Mouse (Mus musculus) heart, postnatal 4 days (tissue): ENCODE data around the gene Atad3a. TPM values are rescaled to one million over a fixed set of nuclear protein-coding genes. Genes with fewer than 3 reads are reported as not detected.
"Not testable (repeated sequence)": the region's sequence is repeated elsewhere in the genome, so short reads cannot be mapped to it uniquely, and the experiment has no call there.

ENCODE experiments used
- DNase-seq: peaks from one replicate; pipeline ENCODE4 v3.0.0; 2021
- total RNA-seq, 2 experiments: library from RNA; stranded (reverse); gene quantifications; 2 replicates each; pipeline ENCODE4 v1.2.3; 2021

Atad3a gene
- 10 to 100 TPM; 82.7 to 89.7 TPM for total RNA-seq

DNA sequence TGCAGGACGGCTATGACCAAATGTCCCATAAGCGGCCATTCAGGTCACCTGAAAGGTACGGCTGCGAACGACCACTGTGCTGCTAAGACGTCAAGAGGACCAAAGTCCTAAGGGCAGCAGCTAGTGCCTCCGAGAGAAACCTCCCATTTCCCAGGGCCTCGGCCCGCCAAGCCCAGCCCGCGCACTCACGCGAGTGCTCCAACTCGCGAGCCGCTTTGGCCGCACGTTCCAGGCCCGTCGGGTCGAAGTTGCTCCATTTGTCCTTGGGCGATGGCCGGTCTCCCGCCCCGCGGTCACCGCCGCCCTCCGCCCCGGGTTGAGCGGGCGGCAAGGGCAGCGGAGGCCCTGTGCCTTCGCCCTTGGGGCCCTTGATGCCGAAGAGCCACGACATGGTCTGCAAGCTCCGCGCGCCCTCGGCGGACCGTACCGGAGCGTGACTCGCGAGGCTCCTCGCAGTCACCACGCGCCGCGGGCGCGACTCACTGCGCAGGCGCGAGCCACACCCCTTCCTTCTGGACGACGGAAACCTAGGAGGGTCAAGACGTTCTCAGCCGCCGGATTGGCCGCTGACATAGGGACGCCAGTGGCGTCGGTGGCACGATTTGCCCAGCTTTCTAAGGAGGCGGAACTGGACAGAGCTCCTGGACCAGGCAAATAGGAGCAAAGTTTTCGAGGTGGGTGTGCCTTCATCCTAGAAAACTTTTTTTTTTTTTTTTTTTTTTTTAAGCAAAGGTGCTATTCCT, at the start of gene Atad3a:
Gene Atad3a, minus strand, starts transcription at position 481 of the 743 bp plus-strand sequence.
- peak; percentile 98 for DNase-seq

GRCm38 (mm10) chr4:155807841-155808240, 46.9 kb upstream of the Atad3a start:
- no peak for DNase-seq

- DNase-seq = peak; percentile 98
These were observed 42.6 kb upstream of the Atad3a start for GRCm38 (mm10) chr4:155803340-155804041.

- DNase-seq = no peak
These were observed 41.9 kb upstream of the Atad3a start, which contains the start of gene Mrpl20 for GRCm38 (mm10) chr4:155802741-155803339. Mrpl20 (plus strand) TSS chr4:155802878.

GRCm38 (mm10) chr4:155802075-155802474, 41.2 kb upstream of the Atad3a start:
- no peak for DNase-seq

- DNase-seq = no peak
These were observed 32.8 kb upstream of the Atad3a start for GRCm38 (mm10) chr4:155793730-155794129.

DNA sequence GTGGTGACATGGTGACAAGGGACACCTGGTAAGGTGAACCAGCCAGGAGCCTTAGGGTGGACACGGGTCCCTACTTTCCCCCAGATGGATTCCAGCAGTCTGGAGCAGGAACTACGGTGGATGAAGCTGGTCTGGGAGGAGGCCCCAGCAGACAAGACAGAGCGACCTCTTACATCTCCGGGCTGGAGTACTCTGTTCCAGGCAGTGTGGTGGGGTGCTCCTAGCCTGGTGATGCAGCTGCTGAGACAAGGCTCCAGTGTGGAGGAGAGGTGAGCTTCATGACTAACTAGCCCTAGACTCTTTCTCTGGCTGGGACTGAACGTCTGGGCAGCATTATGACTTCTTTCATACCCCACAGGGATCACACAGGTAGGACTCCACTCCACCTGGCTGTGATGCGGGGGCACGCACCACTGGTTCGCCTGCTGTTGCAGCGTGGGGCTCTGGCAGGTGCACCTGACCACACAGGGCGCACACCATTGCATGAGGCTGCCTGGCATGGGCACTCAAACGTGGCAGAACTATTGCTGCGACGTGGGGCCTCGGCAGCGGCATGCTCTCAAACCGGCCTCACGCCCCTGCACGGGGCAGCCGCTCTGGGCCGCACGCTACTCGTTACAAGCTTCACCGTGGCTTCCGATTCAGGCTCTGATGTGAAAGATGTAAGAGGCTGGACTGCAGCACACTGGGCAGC, 30.5 kb upstream of the Atad3a start:
- no peak for DNase-seq

GRCm38 (mm10) chr4:155790650-155791161, 29.8 kb upstream of the Atad3a start:
- DNase-seq = no peak

GRCm38 (mm10) chr4:155790021-155790489, 29.2 kb upstream of the Atad3a start, which contains the start of gene Ankrd65:
Ankrd65 (plus strand) TSS chr4:155790439.
- no peak for DNase-seq

- DNase-seq = not testable (repeated sequence)
These were observed 27.9 kb upstream of the Atad3a start for GRCm38 (mm10) chr4:155788833-155789232.

DNA sequence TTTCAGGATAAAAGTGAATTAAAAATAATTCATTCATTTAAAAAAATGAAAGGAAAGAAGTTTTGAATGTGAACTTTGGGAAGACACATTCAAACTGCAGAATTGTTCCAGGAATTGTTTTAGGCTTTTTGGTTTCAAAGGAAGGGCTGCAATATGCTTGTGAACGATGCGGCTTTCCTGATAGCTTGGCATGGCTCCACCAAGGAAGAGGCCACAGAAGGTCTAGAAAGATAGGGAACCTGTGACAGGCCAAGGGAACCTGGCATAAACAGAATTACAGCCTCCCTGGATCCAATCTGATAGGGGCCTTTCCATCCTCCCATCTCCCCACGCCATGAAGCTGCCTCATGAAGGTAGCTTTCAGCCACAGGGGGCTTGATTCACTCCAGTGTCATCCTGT, 27.4 kb upstream of the Atad3a start:
- DNase-seq = no peak

GRCm38 (mm10) chr4:155785819-155786218, 24.9 kb upstream of the Atad3a start, which contains the start of gene Tmem88b:
Tmem88b (minus strand) TSS chr4:155785874.
- no peak for DNase-seq

GRCm38 (mm10) chr4:155785246-155785645, 24.4 kb upstream of the Atad3a start:
- no peak for DNase-seq

- DNase-seq = peak; percentile 86
These were observed 23.3 kb upstream of the Atad3a start for GRCm38 (mm10) chr4:155784081-155784701.

- DNase-seq = no peak
These were observed 22.7 kb upstream of the Atad3a start for GRCm38 (mm10) chr4:155783486-155784080.

DNA sequence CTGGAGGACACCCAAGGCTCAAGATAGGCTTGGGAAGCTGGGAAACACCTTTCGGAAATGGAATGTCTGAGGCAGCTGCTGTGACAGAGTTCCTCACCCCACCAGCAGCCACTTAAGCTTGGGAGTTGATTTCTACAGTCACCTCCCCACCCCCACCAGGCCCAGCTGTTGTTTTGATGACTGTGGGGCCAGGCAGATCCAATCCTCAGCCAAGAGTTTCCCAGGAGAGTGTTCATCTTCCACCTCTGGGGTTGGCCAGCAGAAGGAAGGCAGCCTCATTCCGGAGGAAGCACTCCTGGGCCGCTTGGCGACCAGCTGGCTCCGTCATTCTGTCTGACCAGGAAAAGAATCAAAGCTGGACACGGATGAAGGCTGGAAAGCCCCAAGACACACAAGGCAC, 20.0 kb upstream of the Atad3a start:
- DNase-seq = peak; percentile 74

GRCm38 (mm10) chr4:155779498-155779897, 18.6 kb upstream of the Atad3a start:
- DNase-seq = no peak

- DNase-seq = peak; percentile 56
These were observed 16.9 kb upstream of the Atad3a start for GRCm38 (mm10) chr4:155777816-155778215.

DNA sequence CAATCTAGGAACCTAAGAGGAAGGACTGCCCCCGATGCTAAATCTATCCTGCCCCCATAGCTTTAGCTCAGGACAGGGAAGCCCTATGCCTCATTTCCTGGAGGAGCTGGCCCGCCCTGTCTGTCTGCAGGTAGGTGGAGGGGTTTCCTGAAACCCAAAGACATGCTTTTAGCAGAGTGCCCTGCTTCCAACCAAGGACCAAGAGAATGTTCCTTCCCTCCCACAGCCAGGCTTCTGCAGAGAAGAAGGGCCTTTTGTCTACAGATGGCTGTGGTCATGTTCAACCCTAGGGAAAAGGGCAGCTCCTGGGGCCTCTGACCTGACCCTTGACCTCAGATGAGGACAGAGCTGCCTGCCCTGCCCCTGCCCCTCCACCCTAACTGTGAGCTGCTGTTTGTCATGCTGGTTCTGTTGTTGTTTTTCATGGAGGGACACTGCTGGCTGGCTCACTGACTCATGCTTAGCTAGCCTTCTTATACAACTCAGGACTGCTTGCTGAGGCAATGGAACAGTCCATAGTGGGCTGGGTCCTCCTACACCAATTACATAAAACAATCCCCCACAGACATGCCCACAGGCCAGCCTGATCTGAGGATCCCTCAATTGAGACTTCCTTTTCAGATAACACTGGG, 15.9 kb upstream of the Atad3a start:
- DNase-seq = no peak

DNA sequence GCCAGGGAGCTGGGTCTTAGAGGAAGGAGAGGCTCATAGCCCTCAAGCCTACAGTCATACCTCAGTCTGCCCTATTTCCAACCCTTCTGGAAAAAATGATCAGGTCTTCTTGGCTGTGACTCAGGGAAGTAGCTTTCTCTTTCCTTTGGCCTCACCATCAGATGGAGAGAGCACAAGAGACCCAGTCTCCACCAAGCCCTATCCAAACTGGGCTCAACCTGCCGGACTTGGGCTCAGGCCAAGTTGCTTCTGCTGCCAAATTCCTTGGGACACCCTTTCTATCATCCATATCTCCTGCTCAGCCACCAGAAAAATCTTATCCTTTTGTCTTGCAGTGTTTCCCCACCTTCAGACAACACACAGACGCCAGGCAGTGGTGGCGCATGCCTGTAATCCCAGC, 15.0 kb upstream of the Atad3a start:
- DNase-seq = peak; percentile 68
